Mouse (Mus musculus) hindbrain, embryonic 12.5 days (tissue): Measurements from ENCODE around the gene Opcml. TPM values are rescaled to one million over a fixed set of nuclear protein-coding genes. Genes with fewer than 3 reads are reported as not detected.

ENCODE experiments used
- ATAC-seq: fragments of 200-750 bp; cut with Nextera tagmentation; 2 replicates; pipeline ENCODE4 v1.8.0; 2017; ENCODE audit warnings: moderate TSS enrichment; ENCODE audit not compliant: low FRiP score
- H3K27ac ChIP-seq: fragments of 300-500 bp; sonication (generic); 2 replicates; pipeline ENCODE4 v1.5.1; 2016; ENCODE audit warnings: mild to moderate bottlenecking
- H3K27me3 ChIP-seq: fragments of 300-500 bp; sonication (generic); 2 replicates; pipeline ENCODE4 v1.6.1; 2016; ENCODE audit warnings: mild to moderate bottlenecking
- H3K36me3 ChIP-seq: fragments of 300-500 bp; sonication (generic); 2 replicates; pipeline ENCODE4 v1.6.1; 2016; ENCODE audit warnings: mild to moderate bottlenecking
- H3K4me1 ChIP-seq: fragments of 300-500 bp; sonication (generic); 2 replicates; pipeline ENCODE4 v1.6.1; 2016
- H3K4me2 ChIP-seq: fragments of 300-500 bp; sonication (generic); replicated peaks from 2 replicates; pipeline ENCODE4 v1.6.1; 2016; ENCODE audit warnings: mild to moderate bottlenecking
- H3K4me3 ChIP-seq: fragments of 300-500 bp; sonication (generic); 2 replicates; pipeline ENCODE4 v1.5.1; 2016; ENCODE audit warnings: mild to moderate bottlenecking
- H3K9ac ChIP-seq: fragments of 300-500 bp; sonication (generic); 2 replicates; pipeline ENCODE4 v1.6.1; 2016; ENCODE audit warnings: mild to moderate bottlenecking, moderate library complexity
- H3K9me3 ChIP-seq: fragments of 300-500 bp; sonication (generic); replicated peaks from 2 replicates; pipeline ENCODE4 v1.6.1; 2016; ENCODE audit warnings: mild to moderate bottlenecking
- WGBS: fragments of 180-500 bp; shearing (Covaris S2); methylation state at CpG from one replicate; pipeline ENCODE4 v1.1.7; 2016; 5-methylcytosine and 5-hydroxymethylcytosine counted together
- polyA plus RNA-seq: library from polyadenylated mRNA; unstranded; fragments of >200 nt; fragmentation: Nextera tagmentation; extraction: Ambion mirVana; gene quantifications from 2 replicates; pipeline ENCODE4 v1.2.1, GENCODE M21; 2016

Gene Opcml
- polyA plus RNA-seq, 1 experiment from 2014 or later = 10.8 TPM

GRCm38 (mm10) chr9:28196550-28196949 is 406.0 kb downstream of the Opcml start:
- H3K9ac ChIP-seq = no peak overlapping the region
- H3K27ac ChIP-seq = no peak overlapping the region
- H3K4me1 ChIP-seq = no peaks in the 10 kb centered on the region
- 85% methylated on average over 2 of the region's 2 CpGs for WGBS
- H3K36me3 ChIP-seq = no peaks in the 10 kb centered on the region
- no peaks in the 10 kb centered on the region for H3K27me3 ChIP-seq
- ATAC-seq = no peak
- H3K4me2 ChIP-seq = no peak overlapping the region
- H3K9me3 ChIP-seq = no peaks in the 10 kb centered on the region
- H3K4me3 ChIP-seq = no peak overlapping the region

GRCm38 (mm10) chr9:28197061-28197460 is 406.5 kb downstream of the Opcml start:
- no peak overlapping the region for H3K27ac ChIP-seq
- 59% methylated on average over 2 of the region's 2 CpGs for WGBS

GRCm38 (mm10) chr9:28197631-28198030 is 407.1 kb downstream of the Opcml start:
- 45% methylated on average over 3 of the region's 3 CpGs for WGBS

More at GRCm38 (mm10) chr9:28197061-28197460, 406.5 kb downstream of the Opcml start:
- H3K27me3 ChIP-seq = no peaks in the 10 kb centered on the region
- no peak overlapping the region for H3K4me3 ChIP-seq
- H3K36me3 ChIP-seq = no peaks in the 10 kb centered on the region
- H3K4me2 ChIP-seq = no peak overlapping the region
- no peak for ATAC-seq
- no peaks in the 10 kb centered on the region for H3K9me3 ChIP-seq
- H3K4me1 ChIP-seq = no peaks in the 10 kb centered on the region
- H3K9ac ChIP-seq = no peak overlapping the region

GRCm38 (mm10) chr9:28198106-28198694 is 407.6 kb downstream of the Opcml start:
- H3K27me3 ChIP-seq = no peaks in the 10 kb centered on the region
- no peaks in the 10 kb centered on the region for H3K9me3 ChIP-seq
- no peak overlapping the region for H3K9ac ChIP-seq
- ATAC-seq = no peak
- no peaks in the 10 kb centered on the region for H3K4me1 ChIP-seq
- 78% methylated on average over 5 of the region's 5 CpGs for WGBS
- no peak overlapping the region for H3K27ac ChIP-seq
- no peak overlapping the region for H3K4me3 ChIP-seq
- no peaks in the 10 kb centered on the region for H3K36me3 ChIP-seq
- no peak overlapping the region for H3K4me2 ChIP-seq

More at GRCm38 (mm10) chr9:28197631-28198030, 407.1 kb downstream of the Opcml start:
- ATAC-seq = no peak
- Histone ChIP-seq H3K4me2 (no peak overlapping the region), H3K4me1 (no peaks in the 10 kb centered on the region), H3K9ac (no peak overlapping the region), H3K9me3 (no peaks in the 10 kb centered on the region), H3K27me3 (no peaks in the 10 kb centered on the region), H3K36me3 (no peaks in the 10 kb centered on the region), H3K4me3 (no peak overlapping the region), H3K27ac (no peak overlapping the region)

GRCm38 (mm10) chr9:28207441-28207840 is 416.9 kb downstream of the Opcml start:
- Histone ChIP-seq H3K27ac (no peak overlapping the region), H3K4me3 (no peak overlapping the region), H3K4me2 (no peak overlapping the region), H3K9ac (no peak overlapping the region), H3K9me3 (no peaks in the 10 kb centered on the region), H3K36me3 (no peaks in the 10 kb centered on the region), H3K27me3 (no peaks in the 10 kb centered on the region), H3K4me1 (no peaks in the 10 kb centered on the region)
- no peak for ATAC-seq
- WGBS = 83% methylated on average over 3 of the region's 3 CpGs

- no peaks in the 10 kb centered on the region for H3K27me3 ChIP-seq
- ATAC-seq = no peak
- no peak overlapping the region for H3K27ac ChIP-seq
- H3K4me3 ChIP-seq = no peak overlapping the region
- no peaks in the 10 kb centered on the region for H3K9me3 ChIP-seq
- no peaks in the 10 kb centered on the region for H3K4me1 ChIP-seq
- no peaks in the 10 kb centered on the region for H3K36me3 ChIP-seq
- 88% methylated on average over 1 of the region's 1 CpGs for WGBS
- H3K9ac ChIP-seq = no peak overlapping the region
- H3K4me2 ChIP-seq = no peak overlapping the region
Observed at GRCm38 (mm10) chr9:28208696-28209095, 418.1 kb downstream of the Opcml start.

- H3K4me3 ChIP-seq = no peak overlapping the region
- no peak for ATAC-seq
- 37% methylated on average over 1 of the region's 1 CpGs for WGBS
- no peak overlapping the region for H3K4me2 ChIP-seq
- H3K36me3 ChIP-seq = no peaks in the 10 kb centered on the region
- no peaks in the 10 kb centered on the region for H3K27me3 ChIP-seq
- H3K9me3 ChIP-seq = no peaks in the 10 kb centered on the region
- H3K9ac ChIP-seq = no peak overlapping the region
- H3K4me1 ChIP-seq = no peaks in the 10 kb centered on the region
- no peak overlapping the region for H3K27ac ChIP-seq
Observed at GRCm38 (mm10) chr9:28211877-28212276, 421.3 kb downstream of the Opcml start.

GRCm38 (mm10) chr9:28213893-28214292 is 423.3 kb downstream of the Opcml start:
- 85% methylated on average over 4 of the region's 4 CpGs for WGBS

GRCm38 (mm10) chr9:28218026-28218646 is 427.6 kb downstream of the Opcml start:
- H3K4me1 ChIP-seq = no peaks in the 10 kb centered on the region
- H3K36me3 ChIP-seq = no peaks in the 10 kb centered on the region
- no peak for ATAC-seq
- H3K27me3 ChIP-seq = no peaks in the 10 kb centered on the region
- H3K9ac ChIP-seq = no peak overlapping the region
- H3K9me3 ChIP-seq = no peaks in the 10 kb centered on the region
- H3K4me3 ChIP-seq = no peak overlapping the region
- H3K4me2 ChIP-seq = no peak overlapping the region
- WGBS = 82% methylated on average over 2 of the region's 2 CpGs
- no peak overlapping the region for H3K27ac ChIP-seq

More at GRCm38 (mm10) chr9:28213893-28214292, 423.3 kb downstream of the Opcml start:
- ATAC-seq = no peak
- Histone ChIP-seq H3K27me3 (no peaks in the 10 kb centered on the region), H3K36me3 (no peaks in the 10 kb centered on the region), H3K4me3 (no peak overlapping the region), H3K27ac (no peak overlapping the region), H3K4me2 (no peak overlapping the region), H3K9me3 (no peaks in the 10 kb centered on the region), H3K4me1 (no peaks in the 10 kb centered on the region), H3K9ac (no peak overlapping the region)

- no peaks in the 10 kb centered on the region for H3K36me3 ChIP-seq
- H3K27me3 ChIP-seq = no peaks in the 10 kb centered on the region
- 90% methylated on average over 2 of the region's 2 CpGs for WGBS
- H3K4me2 ChIP-seq = no peak overlapping the region
- H3K9me3 ChIP-seq = no peaks in the 10 kb centered on the region
- H3K9ac ChIP-seq = no peak overlapping the region
- H3K4me3 ChIP-seq = no peak overlapping the region
- no peaks in the 10 kb centered on the region for H3K4me1 ChIP-seq
- ATAC-seq = no peak
- no peak overlapping the region for H3K27ac ChIP-seq
Observed at GRCm38 (mm10) chr9:28222726-28223125, 432.2 kb downstream of the Opcml start.

GRCm38 (mm10) chr9:28225824-28226569 is 435.4 kb downstream of the Opcml start:
- H3K9ac ChIP-seq = no peak overlapping the region
- ATAC-seq = no peak
- H3K4me2 ChIP-seq = no peak overlapping the region
- 88% methylated on average over 8 of the region's 8 CpGs for WGBS
- H3K27me3 ChIP-seq = no peaks in the 10 kb centered on the region
- no peaks in the 10 kb centered on the region for H3K9me3 ChIP-seq
- no peak overlapping the region for H3K27ac ChIP-seq
- no peaks in the 10 kb centered on the region for H3K4me1 ChIP-seq
- H3K36me3 ChIP-seq = no peaks in the 10 kb centered on the region
- no peak overlapping the region for H3K4me3 ChIP-seq

GRCm38 (mm10) chr9:28226570-28226951 is 436.0 kb downstream of the Opcml start:
- H3K27me3 ChIP-seq = no peaks in the 10 kb centered on the region
- WGBS = 80% methylated on average over 5 of the region's 5 CpGs
- no peak overlapping the region for H3K4me2 ChIP-seq
- no peak for ATAC-seq
- no peak overlapping the region for H3K27ac ChIP-seq
- H3K36me3 ChIP-seq = no peaks in the 10 kb centered on the region
- H3K9me3 ChIP-seq = no peaks in the 10 kb centered on the region
- no peak overlapping the region for H3K9ac ChIP-seq
- no peaks in the 10 kb centered on the region for H3K4me1 ChIP-seq
- no peak overlapping the region for H3K4me3 ChIP-seq
